In the genomic region with DNA sequence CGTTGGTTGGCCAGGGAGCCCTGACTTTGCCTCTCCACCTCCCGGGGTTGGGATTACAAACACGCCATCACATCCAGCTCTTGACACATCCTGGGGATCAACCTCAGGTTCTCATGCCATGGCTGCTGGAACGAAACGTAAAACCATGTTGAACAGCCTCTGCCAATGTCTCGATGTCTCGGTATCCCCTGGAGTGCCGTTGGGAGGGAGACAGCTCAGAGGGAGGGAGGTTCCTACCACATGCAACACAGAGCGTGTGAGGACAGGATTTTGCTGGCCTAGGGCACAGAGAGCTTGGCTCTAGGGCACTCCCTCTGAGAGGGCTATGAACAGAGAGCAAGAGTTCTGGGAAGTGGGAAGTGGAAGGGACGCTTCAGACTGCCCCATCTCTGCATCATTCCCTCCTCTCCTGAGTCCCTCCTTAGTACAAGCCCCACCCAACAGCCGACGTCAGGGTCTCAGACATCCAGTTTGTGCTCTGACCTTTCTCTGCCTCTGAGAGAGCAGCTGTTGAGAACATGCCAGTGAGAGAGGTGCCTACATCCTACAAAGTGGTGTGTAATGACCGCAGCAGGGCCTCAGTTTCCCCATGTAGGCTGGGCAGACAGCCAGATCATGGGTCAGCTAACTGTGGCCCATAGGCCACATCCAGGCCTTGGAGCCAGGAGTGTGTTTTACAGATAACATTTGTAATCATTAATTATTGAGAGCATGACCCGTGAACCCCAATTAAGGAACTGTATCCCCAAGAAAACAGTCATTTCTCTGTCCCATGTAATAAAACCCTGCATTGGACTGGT, we compare ENCODE assay signal across 12 mouse cellular contexts. TPM values are rescaled to one million over a fixed set of nuclear protein-coding genes. Genes with fewer than 3 reads are reported as not detected.
A peak's percentile ranks its signal among the peaks of the same experiment; 100 is the strongest.
DNase-seq lines count a peak whose midpoint lies in the region; ATAC-seq lines count a peak whose summit lies in the region.
"Had no signal": no experiment of that assay in that cellular context is flagged by ENCODE, and none has a peak within 500 bp of the region (broad histone marks: within the 10 kb centered on the region; RNA-seq: fewer than 3 reads in every experiment).

No protein-coding gene starts in this region.

- no peaks in the 10 kb centered on the region for H3K9me3 ChIP-seq in midbrain, embryonic 11.5 days (ENCODE audit: control insufficient read depth, low read length)
- no peaks in the 10 kb centered on the region for H3K9me3 ChIP-seq in midbrain, embryonic 16.5 days (replicated peaks; ENCODE audit: control insufficient read depth, low read length, poor library complexity, severe bottlenecking)
- H3K9me3 ChIP-seq in liver, embryonic 12.5 days (replicated peaks): no peaks in the 10 kb centered on the region
- no peaks in the 10 kb centered on the region for H3K9me3 ChIP-seq in stomach, embryonic 16.5 days (replicated peaks; ENCODE audit: control insufficient read depth, low read length)
- no peaks in the 10 kb centered on the region for H3K9me3 ChIP-seq in midbrain, embryonic 13.5 days
- H3K9me3 ChIP-seq: megakaryocyte, embryonic 14.5 days had no signal

- no peaks in the 10 kb centered on the region for H3K4me1 ChIP-seq in midbrain, embryonic 11.5 days (ENCODE audit: control insufficient read depth, insufficient read depth, low read length)
- H3K4me1 ChIP-seq in midbrain, embryonic 16.5 days (ENCODE audit: control insufficient read depth, insufficient read depth, low read length): no peaks in the 10 kb centered on the region
- H3K4me1 ChIP-seq in liver, embryonic 12.5 days: peaks cover 57% of the 10 kb centered on the region
- no peaks in the 10 kb centered on the region; the same call in 1 of the 2 replicates for H3K4me1 ChIP-seq in stomach, embryonic 16.5 days (ENCODE audit: control insufficient read depth, insufficient read depth, low read length)
- no peaks in the 10 kb centered on the region for H3K4me1 ChIP-seq in midbrain, embryonic 13.5 days (replicated peaks)

- H3K9ac ChIP-seq in midbrain, embryonic 11.5 days (ENCODE audit: low read length): no peak overlapping the region
- no peak overlapping the region for H3K9ac ChIP-seq in midbrain, embryonic 16.5 days (ENCODE audit: low read depth, low read length)
- peak overlapping the region; percentile 70 for H3K9ac ChIP-seq in liver, embryonic 12.5 days
- no peak overlapping the region for H3K9ac ChIP-seq in stomach, embryonic 16.5 days (ENCODE audit: low read length)
- H3K9ac ChIP-seq in midbrain, embryonic 13.5 days (replicated peaks): no peak overlapping the region
- H3K9ac ChIP-seq: forebrain, postnatal 0 days had no signal

- 84% methylated on average over 14 of the region's 14 CpGs for WGBS in midbrain, embryonic 11.5 days
- WGBS in midbrain, embryonic 16.5 days: 93% methylated on average over 14 of the region's 14 CpGs
- 73% methylated on average over 14 of the region's 14 CpGs for WGBS in liver, embryonic 12.5 days (ENCODE audit: insufficient replicate concordance)
- 72% methylated on average over 14 of the region's 14 CpGs for WGBS in stomach, embryonic 16.5 days
- WGBS in midbrain, embryonic 13.5 days: 87% methylated on average over 14 of the region's 14 CpGs

- no peaks in the 10 kb centered on the region for H3K27me3 ChIP-seq in midbrain, embryonic 11.5 days (ENCODE audit: control insufficient read depth, insufficient read depth, low read length)
- no peaks in the 10 kb centered on the region for H3K27me3 ChIP-seq in midbrain, embryonic 16.5 days (ENCODE audit: control insufficient read depth, insufficient read depth, low read depth, low read length)
- H3K27me3 ChIP-seq in liver, embryonic 12.5 days (replicated peaks): no peaks in the 10 kb centered on the region
- H3K27me3 ChIP-seq in stomach, embryonic 16.5 days (ENCODE audit: control insufficient read depth, insufficient read depth, low read length): no peaks in the 10 kb centered on the region
- no peaks in the 10 kb centered on the region for H3K27me3 ChIP-seq in midbrain, embryonic 13.5 days
- H3K27me3 ChIP-seq: megakaryocyte, embryonic 14.5 days had no signal

- peak; percentile 89 for DNase-seq in heart, adult 11 months
- no peak for DNase-seq in heart, adult 9 months (ENCODE audit: low spot score in 2 of 2)
- DNase-seq in midbrain, embryonic 11.5 days (ENCODE audit: low spot score, missing footprints): no peak
- DNase-seq in layer of hippocampus, adult 8-10 months (ENCODE audit: low spot score in 2 of 2): no peak
- DNase-seq: forebrain, postnatal 0 days; lung, adult 2 months; thymus, postnatal 25 days had no signal

- no peaks in the 10 kb centered on the region; the same call in 1 of the 2 replicates for H3K36me3 ChIP-seq in midbrain, embryonic 11.5 days (ENCODE audit: control insufficient read depth, insufficient read depth, low read length)
- H3K36me3 ChIP-seq in midbrain, embryonic 16.5 days (ENCODE audit: control insufficient read depth, insufficient read depth, low read length): peaks cover 5% of the 10 kb centered on the region
- H3K36me3 ChIP-seq in liver, embryonic 12.5 days: peaks cover 45% of the 10 kb centered on the region
- H3K36me3 ChIP-seq in stomach, embryonic 16.5 days (ENCODE audit: control insufficient read depth, insufficient read depth, low read length): peaks cover 9% of the 10 kb centered on the region; the same call in 1 of the 2 replicates
- H3K36me3 ChIP-seq in midbrain, embryonic 13.5 days: peaks cover 16% of the 10 kb centered on the region

- H3K4me2 ChIP-seq in midbrain, embryonic 11.5 days: no peak overlapping the region
- H3K4me2 ChIP-seq in midbrain, embryonic 16.5 days (ENCODE audit: low read length): no peak overlapping the region
- peak overlapping the region; percentile 64 for H3K4me2 ChIP-seq in liver, embryonic 12.5 days
- no peak overlapping the region for H3K4me2 ChIP-seq in stomach, embryonic 16.5 days (ENCODE audit: low read depth, low read length)
- H3K4me2 ChIP-seq in midbrain, embryonic 13.5 days (replicated peaks): no peak overlapping the region

- 0 out of 2 replicates have a peak, but pooled peaks have one; percentile 27 for ATAC-seq in midbrain, embryonic 11.5 days (ENCODE audit: low FRiP score)
- no peak for ATAC-seq in midbrain, embryonic 16.5 days
- peak; percentile 14 for ATAC-seq in liver, embryonic 12.5 days
- ATAC-seq in stomach, embryonic 16.5 days (ENCODE audit: insufficient read depth, low FRiP score): 0 out of 2 replicates have a peak, but pooled peaks have one; percentile 33
- ATAC-seq in midbrain, embryonic 13.5 days: no peak
- ATAC-seq: forebrain, postnatal 0 days had no signal

- no peak overlapping the region for H3K4me3 ChIP-seq in midbrain, embryonic 11.5 days (ENCODE audit: low read depth, low read length)
- H3K4me3 ChIP-seq in midbrain, embryonic 16.5 days (ENCODE audit: low read depth, low read length): no peak overlapping the region
- H3K4me3 ChIP-seq in liver, embryonic 12.5 days: peak overlapping the region; percentile 45
- no peak overlapping the region for H3K4me3 ChIP-seq in stomach, embryonic 16.5 days (replicated peaks; ENCODE audit: low read length)
- H3K4me3 ChIP-seq in midbrain, embryonic 13.5 days (replicated peaks): no peak overlapping the region
- H3K4me3 ChIP-seq: megakaryocyte, embryonic 14.5 days had no signal

- no peak overlapping the region for H3K27ac ChIP-seq in midbrain, embryonic 11.5 days (ENCODE audit: low read depth, low read length)
- H3K27ac ChIP-seq in midbrain, embryonic 16.5 days (ENCODE audit: low read length): no peak overlapping the region
- H3K27ac ChIP-seq in liver, embryonic 12.5 days: peak overlapping the region; percentile 94
- no peak overlapping the region for H3K27ac ChIP-seq in stomach, embryonic 16.5 days (ENCODE audit: low read length)
- H3K27ac ChIP-seq in midbrain, embryonic 13.5 days: no peak overlapping the region

RNA-seq across cellular contexts. Expression of a gene that starts 12.4 kb away (rescaled TPM):
- polyA plus RNA-seq in midbrain, embryonic 11.5 days (2014; fragmentation: Nextera tagmentation; extraction: Ambion mirVana): 4.5 and 5.0 TPM in 2 replicates
- 5.1 and 5.8 TPM in 2 replicates for polyA plus RNA-seq in midbrain, embryonic 16.5 days (2015; fragmentation: Nextera tagmentation; extraction: Ambion mirVana)
- polyA plus RNA-seq in liver, embryonic 12.5 days (2016; fragmentation: Nextera tagmentation; extraction: Ambion mirVana): 6.5 and 9.4 TPM in 2 replicates
- polyA plus RNA-seq in stomach, embryonic 16.5 days (2015; fragmentation: Nextera tagmentation; extraction: Ambion mirVana): 7.3 and 8.2 TPM in 2 replicates
- total RNA-seq in layer of hippocampus, adult 8-10 months (2022): 10 to 100 TPM; 14.6 to 19.1 (median 17.0) TPM
- polyA plus RNA-seq in midbrain, embryonic 13.5 days (2015; fragmentation: Nextera tagmentation; extraction: Ambion mirVana): 3.3 and 3.5 TPM in 2 replicates

Comparison
In these comparisons a context has a peak if more than half of its experiments do, and no peak if none do; other contexts are left out.
1. ATAC-seq: peak in midbrain, embryonic 11.5 days (single experiment), liver, embryonic 12.5 days (single experiment) and stomach, embryonic 16.5 days (single experiment); none in midbrain, embryonic 16.5 days (single experiment) and midbrain, embryonic 13.5 days (single experiment).